In the genomic region with DNA sequence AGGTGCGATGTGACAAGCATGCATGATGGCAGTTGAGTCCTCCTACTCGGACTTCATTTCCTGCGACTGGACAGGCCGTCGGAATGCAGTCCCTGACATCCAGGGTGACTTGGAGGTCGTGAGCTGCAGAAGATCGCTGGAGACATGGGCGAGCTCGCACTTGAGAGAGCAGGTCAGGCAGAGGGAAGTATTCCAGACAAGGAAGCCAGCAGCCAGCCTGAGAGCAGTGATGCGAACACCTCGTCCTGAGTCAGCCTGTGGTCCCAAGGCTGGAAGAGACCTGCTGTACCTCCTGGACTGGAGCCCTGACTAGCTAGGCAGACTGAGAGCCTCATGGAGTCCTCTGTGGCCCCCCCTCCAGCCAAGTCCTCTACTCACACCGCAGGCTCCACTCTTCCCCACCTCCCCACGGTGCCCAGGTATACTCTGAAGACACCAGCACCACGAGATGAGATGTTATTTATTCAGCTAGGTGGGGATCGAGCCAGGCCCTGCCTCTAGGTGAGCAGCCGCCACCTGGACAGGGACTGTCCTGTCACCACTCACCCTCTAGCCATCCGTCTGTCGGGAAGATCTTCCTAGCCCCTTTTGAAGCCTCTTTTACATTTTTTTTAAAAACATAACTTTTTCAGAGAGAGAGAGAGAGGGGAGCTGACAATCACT, we compare ENCODE assay signal across 24 mouse cellular contexts. TPM values are rescaled to one million over a fixed set of nuclear protein-coding genes. Genes with fewer than 3 reads are reported as not detected.
A peak's percentile ranks its signal among the peaks of the same experiment; 100 is the strongest.
DNase-seq lines count a peak whose midpoint lies in the region; ATAC-seq lines count a peak whose summit lies in the region.
"Had no signal": no experiment of that assay in that cellular context is flagged by ENCODE, and none has a peak within 500 bp of the region (broad histone marks: within the 10 kb centered on the region; RNA-seq: fewer than 3 reads in every experiment).

No protein-coding gene starts in this region.

- H3K4me2 ChIP-seq in heart, embryonic 13.5 days: peak overlapping the region; percentile 11; the same call in 1 of the 2 replicates
- H3K4me2 ChIP-seq in kidney, embryonic 16.5 days (replicated peaks; ENCODE audit: low read depth, low read length): no peak overlapping the region
- H3K4me2 ChIP-seq: forebrain, embryonic 12.5 days had no signal

- peaks cover 6% of the 10 kb centered on the region; the same call in 1 of the 2 replicates for H3K4me1 ChIP-seq in heart, embryonic 13.5 days
- no peaks in the 10 kb centered on the region for H3K4me1 ChIP-seq in kidney, embryonic 16.5 days (ENCODE audit: insufficient read depth, low read length)
- H3K4me1 ChIP-seq: forebrain, embryonic 12.5 days; hindbrain, embryonic 10.5 days had no signal

- peak; percentile 40; the same call in 1 of the 2 replicates for ATAC-seq in cerebellum, adult (ENCODE audit: insufficient number of reproducible peaks, low FRiP score, low TSS enrichment)
- peak; percentile 19; the same call in 1 of the 2 replicates for ATAC-seq in heart, embryonic 13.5 days (ENCODE audit: extremely low read depth, insufficient number of reproducible peaks, low FRiP score, low TSS enrichment)
- peak; percentile 70; the same call in 1 of the 2 replicates for ATAC-seq in kidney, embryonic 16.5 days (ENCODE audit: low FRiP score, low TSS enrichment)
- ATAC-seq: activated CD4-positive, CD25-positive, alpha-beta regulatory T cell, adult 4 months; CD4-positive, CD25-positive, alpha-beta regulatory T cell, adult 4 months had no signal

- no peak overlapping the region for H3K4me3 ChIP-seq in heart, embryonic 13.5 days
- no peak overlapping the region for H3K4me3 ChIP-seq in kidney, embryonic 16.5 days (ENCODE audit: low read length)
- H3K4me3 ChIP-seq: forebrain, embryonic 12.5 days; gastrocnemius, adult 2 months; hindbrain, embryonic 10.5 days had no signal

- H3K36me3 ChIP-seq in heart, embryonic 13.5 days: no peaks in the 10 kb centered on the region
- no peaks in the 10 kb centered on the region for H3K36me3 ChIP-seq in kidney, embryonic 16.5 days (ENCODE audit: insufficient read depth, low read length)
- H3K36me3 ChIP-seq: forebrain, embryonic 12.5 days; hindbrain, embryonic 10.5 days had no signal

- H3K9ac ChIP-seq in heart, embryonic 13.5 days: no peak overlapping the region
- no peak overlapping the region for H3K9ac ChIP-seq in kidney, embryonic 16.5 days (replicated peaks; ENCODE audit: low read length)
- H3K9ac ChIP-seq: forebrain, embryonic 12.5 days had no signal

- peaks cover 6% of the 10 kb centered on the region; the same call in 1 of the 2 replicates for H3K9me3 ChIP-seq in heart, embryonic 13.5 days
- no peaks in the 10 kb centered on the region for H3K9me3 ChIP-seq in kidney, embryonic 16.5 days (ENCODE audit: low read length)
- H3K9me3 ChIP-seq: forebrain, embryonic 12.5 days; hindbrain, embryonic 10.5 days had no signal

- peak overlapping the region; percentile 39; the same call in 1 of the 2 replicates for H3K27ac ChIP-seq in heart, embryonic 13.5 days (replicated peaks)
- no peak overlapping the region for H3K27ac ChIP-seq in kidney, embryonic 16.5 days (ENCODE audit: low read length)
- H3K27ac ChIP-seq: forebrain, embryonic 12.5 days; gastrocnemius, adult 2 months; hindbrain, embryonic 10.5 days had no signal

- WGBS in heart, embryonic 13.5 days: 48% methylated on average over 18 of the region's 18 CpGs
- 50% methylated on average over 18 of the region's 18 CpGs for WGBS in kidney, embryonic 16.5 days

- no peaks in the 10 kb centered on the region for H3K27me3 ChIP-seq in heart, embryonic 13.5 days (replicated peaks)
- no peaks in the 10 kb centered on the region for H3K27me3 ChIP-seq in kidney, embryonic 16.5 days (ENCODE audit: insufficient read depth, low read length)
- H3K27me3 ChIP-seq: forebrain, embryonic 12.5 days had no signal

- DNase-seq in cerebellum, adult 11 months: no peak
- DNase-seq in heart, adult 9 months (ENCODE audit: low spot score in 2 of 2): no peak
- DNase-seq in kidney, postnatal 4 days: no peak
- DNase-seq in 3134 (ENCODE audit: extremely low read depth, insufficient read length, low spot score): peak; percentile 53
- no peak for DNase-seq in neural tube, embryonic 10.5 days (ENCODE audit: extremely low spot score, low spot score)
- DNase-seq: adrenal gland, postnatal 10 days; gastrocnemius, adult 2 months; liver; lung, postnatal 14 days; thymus, postnatal 36 days had no signal

RNA-seq across cellular contexts. Expression of a gene that starts 11.5 kb away (rescaled TPM):
- not detected in 2 replicates for polyA plus RNA-seq in heart, embryonic 13.5 days (2015; fragmentation: Nextera tagmentation; extraction: Ambion mirVana)
- not detected in 2 replicates for polyA plus RNA-seq in kidney, embryonic 16.5 days (2015; fragmentation: Nextera tagmentation; extraction: Ambion mirVana)
- polyA plus RNA-seq: activated CD4-positive, CD25-positive, alpha-beta regulatory T cell, adult 4 months; CD4-positive, CD25-positive, alpha-beta regulatory T cell, adult 4 months; cortical plate, adult 2 months; embryonic facial prominence, embryonic 11.5 days; forebrain, embryonic 12.5 days; gonadal fat pad, adult 2 months; hindbrain, embryonic 10.5 days; kidney, embryonic 14.5 days; liver, embryonic 16.5 days; neural tube, embryonic 11.5 days; small intestine, adult 2 months had no signal

RNA-seq across cellular contexts. Expression of a gene that starts 57.8 kb away (rescaled TPM):
- not detected in 2 replicates for polyA plus RNA-seq in heart, embryonic 13.5 days (2015; fragmentation: Nextera tagmentation; extraction: Ambion mirVana)
- not detected in 2 replicates for polyA plus RNA-seq in kidney, embryonic 16.5 days (2015; fragmentation: Nextera tagmentation; extraction: Ambion mirVana)
- polyA plus RNA-seq: activated CD4-positive, CD25-positive, alpha-beta regulatory T cell, adult 4 months; CD4-positive, CD25-positive, alpha-beta regulatory T cell, adult 4 months; cortical plate, adult 2 months; embryonic facial prominence, embryonic 11.5 days; forebrain, embryonic 12.5 days; hindbrain, embryonic 10.5 days; kidney, embryonic 14.5 days; liver, embryonic 16.5 days; neural tube, embryonic 11.5 days; small intestine, adult 2 months had no signal

RNA-seq across cellular contexts. Expression of a gene that starts 58.0 kb away (rescaled TPM):
- not detected in 2 replicates for polyA plus RNA-seq in heart, embryonic 13.5 days (2015; fragmentation: Nextera tagmentation; extraction: Ambion mirVana)
- polyA plus RNA-seq in kidney, embryonic 16.5 days (2015; fragmentation: Nextera tagmentation; extraction: Ambion mirVana): not detected in 2 replicates
- polyA plus RNA-seq: activated CD4-positive, CD25-positive, alpha-beta regulatory T cell, adult 4 months; CD4-positive, CD25-positive, alpha-beta regulatory T cell, adult 4 months; cortical plate, adult 2 months; embryonic facial prominence, embryonic 11.5 days; forebrain, embryonic 12.5 days; gonadal fat pad, adult 2 months; hindbrain, embryonic 10.5 days; kidney, embryonic 14.5 days; liver, embryonic 16.5 days; neural tube, embryonic 11.5 days; small intestine, adult 2 months had no signal

Comparison
In these comparisons a context has a peak if more than half of its experiments do, and no peak if none do; other contexts are left out.
1. ATAC-seq: peak in every context shown above with its lines; median percentile 70 in kidney, embryonic 16.5 days; 40 in cerebellum, adult; 19 in heart, embryonic 13.5 days.